Mouse (Mus musculus) kidney, embryonic 15.5 days (tissue): ENCODE measurements around the gene Zdhhc9. TPM values are rescaled to one million over a fixed set of nuclear protein-coding genes. Genes with fewer than 3 reads are reported as not detected.

Experiments
- ATAC-seq: fragments of 200-750 bp; cut with Nextera tagmentation; replicated peaks from 2 replicates; pipeline ENCODE4 v1.8.0; 2017; ENCODE audit warnings: moderate TSS enrichment; ENCODE audit not compliant: low FRiP score
- H3K27ac ChIP-seq: fragments of 300-500 bp; sonication (generic); 2 replicates; pipeline ENCODE4 v1.5.1; 2015; ENCODE audit warnings: mild to moderate bottlenecking, inconsistent platforms
- H3K27me3 ChIP-seq: fragments of 300-500 bp; sonication (generic); 2 replicates; pipeline ENCODE4 v1.6.1; 2015; ENCODE audit warnings: inconsistent platforms
- H3K36me3 ChIP-seq: fragments of 300-500 bp; sonication (generic); 2 replicates; pipeline ENCODE4 v1.6.1; 2015; ENCODE audit warnings: inconsistent platforms
- H3K4me1 ChIP-seq: fragments of 300-500 bp; sonication (generic); 2 replicates; pipeline ENCODE4 v1.6.1; 2015; ENCODE audit warnings: inconsistent platforms
- H3K4me2 ChIP-seq: fragments of 300-500 bp; sonication (generic); 2 replicates; pipeline ENCODE4 v1.6.1; 2015; ENCODE audit warnings: moderate library complexity, mild to moderate bottlenecking, inconsistent platforms
- H3K4me3 ChIP-seq: fragments of 300-500 bp; sonication (generic); replicated peaks from 2 replicates; pipeline ENCODE4 v1.5.1; 2015; ENCODE audit warnings: mild to moderate bottlenecking, inconsistent platforms
- H3K9ac ChIP-seq: fragments of 300-500 bp; sonication (generic); 2 replicates; pipeline ENCODE4 v1.6.1; 2015; ENCODE audit warnings: mild to moderate bottlenecking, inconsistent platforms
- H3K9me3 ChIP-seq: fragments of 300-500 bp; sonication (generic); replicated peaks from 2 replicates; pipeline ENCODE4 v1.6.1; 2016; ENCODE audit warnings: inconsistent platforms
- WGBS: fragments of 180-500 bp; shearing (Covaris S2); methylation state at CpG from one replicate; pipeline ENCODE4 v1.1.7; 2015; ENCODE audit warnings: mixed read lengths; 5-methylcytosine and 5-hydroxymethylcytosine counted together
- polyA plus RNA-seq: library from polyadenylated mRNA; unstranded; fragments of >200 nt; fragmentation: Nextera tagmentation; extraction: Ambion mirVana; gene quantifications from 2 replicates; pipeline ENCODE4 v1.2.1, GENCODE M21; 2015

Zdhhc9 gene
- polyA plus RNA-seq, 1 experiment from 2014 or later = 5.7 TPM

GRCm38 (mm10) chrX:48169892-48170291 is 38.8 kb downstream of the Zdhhc9 start:
- Histone ChIP-seq H3K27me3 (no peaks in the 10 kb centered on the region), H3K4me3 (no peak overlapping the region), H3K27ac (no peak overlapping the region), H3K9ac (no peak overlapping the region), H3K4me2 (no peak overlapping the region), H3K36me3 (0 out of 2 replicates have a peak, but pooled peaks cover 5% of the 10 kb centered on the region), H3K4me1 (no peaks in the 10 kb centered on the region), H3K9me3 (no peaks in the 10 kb centered on the region)
- ATAC-seq = no peak
- 73% methylated on average over 1 of the region's 1 CpGs for WGBS

- Histone ChIP-seq H3K9me3 (no peaks in the 10 kb centered on the region), H3K4me2 (no peak overlapping the region), H3K36me3 (no peaks in the 10 kb centered on the region), H3K4me1 (no peaks in the 10 kb centered on the region), H3K4me3 (no peak overlapping the region), H3K9ac (no peak overlapping the region), H3K27me3 (no peaks in the 10 kb centered on the region), H3K27ac (no peak overlapping the region)
- no peak for ATAC-seq
- 83% methylated on average over 11 of the region's 11 CpGs for WGBS
These were observed 50.3 kb downstream of the Zdhhc9 start for GRCm38 (mm10) chrX:48158229-48158919.

DNA sequence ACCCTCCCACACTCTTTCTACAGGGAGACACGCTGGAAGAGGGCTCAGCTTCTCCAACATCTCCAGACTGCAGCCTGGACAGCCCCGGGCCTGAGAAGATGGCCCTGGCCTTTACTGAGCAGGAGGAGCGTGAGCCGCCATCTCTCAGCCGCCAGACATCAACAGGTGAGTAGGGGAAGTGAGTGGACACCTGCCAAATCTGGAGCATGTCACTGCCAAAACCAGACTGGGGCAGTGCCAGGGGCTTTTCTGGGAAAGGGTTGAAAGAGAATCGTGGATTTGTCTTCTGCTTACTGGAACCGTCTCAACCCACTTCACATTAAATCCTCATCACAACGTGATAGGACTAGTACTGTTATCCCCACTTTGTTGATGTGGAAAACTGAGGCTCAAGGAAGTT is 51.3 kb downstream of the Zdhhc9 start:
- 85% methylated on average over 8 of the region's 8 CpGs for WGBS
- ATAC-seq = no peak
- Histone ChIP-seq H3K9ac (no peak overlapping the region), H3K27ac (no peak overlapping the region), H3K4me1 (no peaks in the 10 kb centered on the region), H3K36me3 (no peaks in the 10 kb centered on the region), H3K27me3 (no peaks in the 10 kb centered on the region), H3K4me2 (no peak overlapping the region), H3K4me3 (no peak overlapping the region), H3K9me3 (no peaks in the 10 kb centered on the region)

DNA sequence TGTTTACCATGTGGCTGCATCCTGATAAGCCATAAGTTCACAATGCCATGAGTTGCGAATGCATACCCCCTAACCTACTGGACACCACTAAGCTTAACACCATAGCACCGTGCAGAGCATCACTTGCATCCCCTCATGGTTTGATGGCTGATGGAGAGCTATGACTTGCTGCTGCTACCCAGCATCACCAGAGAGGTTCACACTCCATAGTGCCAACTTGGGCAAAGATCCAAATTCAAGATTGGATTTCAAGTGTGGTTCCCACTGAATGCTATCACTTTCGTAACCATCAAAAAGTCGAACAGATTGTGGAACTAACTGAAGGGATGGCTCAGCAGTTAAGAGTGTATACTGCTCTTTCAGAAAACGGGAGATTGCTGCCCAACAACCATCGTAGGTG is 53.2 kb downstream of the Zdhhc9 start:
- no peak overlapping the region for H3K9ac ChIP-seq
- 89% methylated on average over 6 of the region's 6 CpGs for WGBS
- H3K27me3 ChIP-seq = no peaks in the 10 kb centered on the region
- H3K9me3 ChIP-seq = no peaks in the 10 kb centered on the region
- no peaks in the 10 kb centered on the region for H3K4me1 ChIP-seq
- H3K4me3 ChIP-seq = no peak overlapping the region
- no peak for ATAC-seq
- no peaks in the 10 kb centered on the region for H3K36me3 ChIP-seq
- no peak overlapping the region for H3K4me2 ChIP-seq
- no peak overlapping the region for H3K27ac ChIP-seq

GRCm38 (mm10) chrX:48153949-48154348 is 54.7 kb downstream of the Zdhhc9 start:
- 82% methylated on average over 2 of the region's 2 CpGs for WGBS
- Histone ChIP-seq H3K4me3 (no peak overlapping the region), H3K4me2 (no peak overlapping the region), H3K27me3 (no peaks in the 10 kb centered on the region), H3K4me1 (no peaks in the 10 kb centered on the region), H3K27ac (no peak overlapping the region), H3K9me3 (no peaks in the 10 kb centered on the region), H3K36me3 (no peaks in the 10 kb centered on the region), H3K9ac (no peak overlapping the region)
- ATAC-seq = no peak

- no peak for ATAC-seq
- Histone ChIP-seq H3K9me3 (no peaks in the 10 kb centered on the region), H3K9ac (no peak overlapping the region), H3K4me1 (no peaks in the 10 kb centered on the region), H3K27ac (no peak overlapping the region), H3K4me2 (no peak overlapping the region), H3K36me3 (no peaks in the 10 kb centered on the region), H3K4me3 (no peak overlapping the region), H3K27me3 (no peaks in the 10 kb centered on the region)
- WGBS = 75% methylated on average over 2 of the region's 2 CpGs
These were observed 55.3 kb downstream of the Zdhhc9 start for GRCm38 (mm10) chrX:48153414-48153813.

GRCm38 (mm10) chrX:48152106-48152505 is 56.6 kb downstream of the Zdhhc9 start:
- Histone ChIP-seq H3K27me3 (no peaks in the 10 kb centered on the region), H3K4me1 (no peaks in the 10 kb centered on the region), H3K4me2 (no peak overlapping the region), H3K27ac (no peak overlapping the region), H3K36me3 (no peaks in the 10 kb centered on the region), H3K9me3 (no peaks in the 10 kb centered on the region), H3K4me3 (no peak overlapping the region), H3K9ac (no peak overlapping the region)
- 82% methylated on average over 7 of the region's 7 CpGs for WGBS
- ATAC-seq = no peak

DNA sequence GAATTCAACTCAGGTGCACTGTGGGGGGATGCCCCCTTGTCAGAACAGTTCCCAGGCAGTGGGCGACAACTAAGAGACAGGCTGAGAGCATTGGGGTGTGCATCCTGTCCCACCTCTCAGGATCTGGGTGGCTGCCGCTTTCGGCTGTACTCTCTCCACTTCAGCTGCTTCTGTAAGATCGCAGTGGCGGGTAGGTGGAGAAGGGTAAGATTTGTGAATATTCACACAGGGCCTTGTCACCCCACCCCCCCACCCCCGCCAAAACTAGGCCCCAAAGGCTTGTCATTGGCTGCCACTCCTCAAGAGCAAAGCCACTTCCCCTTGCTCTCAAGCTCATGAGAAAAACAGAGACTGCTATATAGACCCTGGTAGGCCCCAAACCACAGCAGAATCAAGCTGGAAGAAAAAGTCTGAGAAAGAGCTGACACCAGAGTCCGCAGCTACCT is 60.9 kb downstream of the Zdhhc9 start:
- Histone ChIP-seq H3K27me3 (no peaks in the 10 kb centered on the region; the same call in 1 of the 2 replicates), H3K36me3 (no peaks in the 10 kb centered on the region), H3K4me3 (no peak overlapping the region), H3K9me3 (no peaks in the 10 kb centered on the region), H3K9ac (no peak overlapping the region), H3K4me1 (peaks cover 6% of the 10 kb centered on the region; the same call in 1 of the 2 replicates), H3K4me2 (no peak overlapping the region), H3K27ac (no peak overlapping the region)
- ATAC-seq = no peak
- WGBS = 77% methylated on average over 7 of the region's 7 CpGs

- no peaks in the 10 kb centered on the region for H3K36me3 ChIP-seq
- H3K4me1 ChIP-seq = peaks cover 6% of the 10 kb centered on the region; the same call in 1 of the 2 replicates
- no peak overlapping the region for H3K27ac ChIP-seq
- ATAC-seq = no peak
- H3K9me3 ChIP-seq = no peaks in the 10 kb centered on the region
- WGBS = 71% methylated on average over 2 of the region's 2 CpGs
- no peaks in the 10 kb centered on the region; the same call in 1 of the 2 replicates for H3K27me3 ChIP-seq
- H3K9ac ChIP-seq = no peak overlapping the region
- H3K4me2 ChIP-seq = no peak overlapping the region
- no peak overlapping the region for H3K4me3 ChIP-seq
These were observed 61.5 kb downstream of the Zdhhc9 start for GRCm38 (mm10) chrX:48147226-48147625.

DNA sequence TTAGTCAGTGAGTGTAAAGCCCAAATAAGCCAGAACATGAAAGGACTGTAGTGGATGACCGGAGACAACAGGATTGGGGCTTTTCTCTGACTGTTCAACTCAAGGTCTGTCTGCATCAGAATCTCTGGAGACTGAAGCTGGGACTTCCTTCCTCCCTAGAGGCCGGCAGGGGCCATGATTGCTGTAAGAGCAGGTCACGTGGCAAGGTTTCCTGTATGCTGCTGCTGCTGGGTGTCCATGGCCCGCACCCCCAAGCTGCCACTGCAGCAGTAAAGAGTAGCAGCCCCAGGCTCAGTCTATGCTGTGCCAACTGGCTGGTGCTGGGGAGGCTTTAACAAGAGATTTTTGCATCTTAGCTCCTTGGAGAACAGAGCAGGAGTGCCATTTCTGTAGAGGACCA is 62.4 kb downstream of the Zdhhc9 start, which contains the start of gene Sash3:
Sash3 (plus strand) TSS at position 175 of the 400 bp plus-strand sequence.
- no peaks in the 10 kb centered on the region; the same call in 1 of the 2 replicates for H3K27me3 ChIP-seq
- 81% methylated on average over 4 of the region's 4 CpGs for WGBS
- H3K4me2 ChIP-seq = no peak within 1 kb of the TSS
- no peak for ATAC-seq
- H3K4me3 ChIP-seq = no peak within 1 kb of the TSS
- H3K27ac ChIP-seq = no peak within 1 kb of the TSS
- H3K4me1 ChIP-seq = peaks cover 6% of the 10 kb centered on the region; the same call in 1 of the 2 replicates
- no peaks in the 10 kb centered on the region for H3K36me3 ChIP-seq
- no peaks in the 10 kb centered on the region for H3K9me3 ChIP-seq
- H3K9ac ChIP-seq = no peak within 1 kb of the TSS

DNA sequence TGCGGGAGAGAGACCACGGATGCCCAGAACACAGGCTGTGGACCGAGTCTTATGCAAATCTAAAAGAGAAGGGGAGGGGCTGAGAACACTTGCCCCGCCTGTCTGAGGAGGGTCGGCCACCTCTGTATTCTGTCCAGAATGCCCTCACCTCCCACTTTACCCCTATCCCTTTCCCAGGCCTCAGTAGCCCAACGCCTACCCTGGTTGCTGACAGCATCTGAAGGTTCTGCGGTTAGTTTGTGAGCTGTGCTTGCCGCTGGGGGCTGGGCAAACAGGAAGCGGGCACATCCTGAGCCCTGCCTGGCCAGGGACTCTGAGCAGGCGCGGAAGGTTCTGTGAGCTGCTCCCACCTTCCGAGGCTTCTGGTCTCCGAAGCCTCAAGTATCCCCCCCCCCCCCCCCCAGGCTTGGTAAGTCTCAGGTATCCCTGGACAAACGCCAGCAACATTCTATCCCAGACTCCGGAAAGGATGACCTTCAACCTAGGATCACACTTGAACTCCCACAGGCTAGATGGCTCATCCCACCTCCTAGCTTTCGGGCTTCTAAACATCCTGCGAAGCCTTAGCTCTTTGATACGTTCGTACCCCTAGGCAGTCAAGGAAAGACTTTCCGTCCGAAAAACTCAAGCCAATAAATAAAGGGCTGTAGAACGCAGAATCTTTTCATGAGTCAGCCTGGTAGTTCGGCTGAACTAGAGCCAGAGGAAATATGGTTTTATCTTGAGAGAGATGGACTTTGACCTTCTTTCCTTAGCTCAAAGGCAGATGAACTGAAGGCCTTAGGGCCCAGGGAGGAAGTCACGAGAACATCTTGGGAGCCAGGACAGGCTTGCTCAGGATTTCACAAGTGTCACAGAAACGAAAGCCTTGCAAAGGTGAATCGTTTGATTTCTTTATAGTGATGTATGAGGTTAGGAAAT is 65.0 kb downstream of the Zdhhc9 start:
- H3K4me1 ChIP-seq = peaks cover 9% of the 10 kb centered on the region
- H3K36me3 ChIP-seq = no peaks in the 10 kb centered on the region
- no peaks in the 10 kb centered on the region for H3K9me3 ChIP-seq
- H3K4me2 ChIP-seq = peak overlapping the region; percentile 54
- peak; percentile 79 for ATAC-seq
- no peaks in the 10 kb centered on the region; the same call in 1 of the 2 replicates for H3K27me3 ChIP-seq
- no peak overlapping the region for H3K27ac ChIP-seq
- H3K4me3 ChIP-seq = peak overlapping the region; percentile 36
- H3K9ac ChIP-seq = no peak overlapping the region
- 38% methylated on average over 25 of the region's 26 CpGs for WGBS

DNA sequence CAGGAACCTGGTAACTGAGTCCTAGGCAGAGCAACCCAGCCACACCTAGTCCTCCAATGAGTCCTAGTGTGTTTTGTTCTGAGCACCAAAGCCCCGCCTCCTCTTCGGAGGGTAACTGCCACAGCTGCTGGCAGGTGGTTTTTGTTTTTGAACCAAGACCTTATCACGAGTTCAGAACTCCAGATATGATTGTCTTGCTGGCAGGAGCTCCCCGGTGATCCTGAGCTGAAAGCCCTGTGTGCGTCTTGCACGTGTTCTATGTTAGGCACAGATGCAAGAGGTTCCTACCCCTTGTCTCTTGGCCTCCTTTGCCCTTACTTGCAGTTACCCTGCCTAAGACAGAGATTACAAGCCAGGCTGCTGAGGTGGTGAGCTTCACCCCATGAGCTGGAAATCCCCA is 67.2 kb downstream of the Zdhhc9 start:
- H3K27me3 ChIP-seq = peaks cover 3% of the 10 kb centered on the region; the same call in 1 of the 2 replicates
- H3K27ac ChIP-seq = no peak overlapping the region
- no peak for ATAC-seq
- WGBS = 80% methylated on average over 6 of the region's 6 CpGs
- no peak overlapping the region for H3K4me2 ChIP-seq
- H3K9me3 ChIP-seq = no peaks in the 10 kb centered on the region
- H3K9ac ChIP-seq = no peak overlapping the region
- H3K4me1 ChIP-seq = peaks cover 9% of the 10 kb centered on the region
- H3K36me3 ChIP-seq = no peaks in the 10 kb centered on the region
- H3K4me3 ChIP-seq = no peak overlapping the region
